Mouse (Mus musculus) cerebellum, adult 9-10 months (tissue): ENCODE measurements around the gene Arpc5.
"Not testable (repeated sequence)": the region's sequence is repeated elsewhere in the genome, so short reads cannot be mapped to it uniquely, and the experiment has no call there.

ENCODE experiments used
- DNase-seq: peaks from one replicate; pipeline ENCODE4 v3.0.0; 2022

Gene Arpc5

DNA sequence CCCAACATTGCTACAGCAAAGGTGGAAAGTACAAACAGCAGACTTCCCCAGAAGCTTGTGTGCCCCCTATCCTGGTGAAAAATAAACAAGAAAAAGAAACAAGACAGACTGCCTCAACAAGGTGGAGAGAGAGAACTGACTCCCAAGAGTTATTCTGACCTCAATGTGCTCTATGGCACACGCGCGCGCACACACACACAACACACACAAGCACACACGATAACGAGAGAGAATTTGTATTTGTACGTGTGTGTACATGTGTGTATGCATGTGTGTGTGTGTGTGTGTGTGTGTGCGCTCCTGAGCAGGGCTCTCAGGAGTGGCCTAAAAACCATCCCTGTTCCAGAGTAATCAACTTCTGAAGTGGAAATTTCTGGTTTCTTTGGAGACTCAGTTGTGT, 18.3 kb downstream of the Arpc5 start:
- DNase-seq, result no peak

DNA sequence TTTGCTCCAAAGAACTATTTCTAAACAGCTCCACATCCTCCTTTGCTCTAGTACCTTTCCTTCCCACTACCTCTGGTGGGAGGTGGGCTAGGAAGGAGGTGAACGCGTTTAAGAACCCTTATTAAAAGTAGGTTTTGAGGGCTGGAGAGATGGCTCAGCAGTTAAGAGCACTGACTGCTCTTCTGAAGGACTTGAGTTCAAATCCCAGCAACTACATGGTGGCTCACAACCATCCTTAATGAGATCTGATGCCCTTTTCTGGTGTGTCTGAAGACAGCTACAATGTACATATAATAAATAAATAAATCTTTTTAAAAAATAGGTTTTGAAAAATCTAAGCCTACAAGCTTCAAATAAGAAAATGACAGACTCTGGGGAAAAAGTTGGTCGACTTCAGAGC, 19.1 kb downstream of the Arpc5 start:
- not testable (repeated sequence) for DNase-seq

DNA sequence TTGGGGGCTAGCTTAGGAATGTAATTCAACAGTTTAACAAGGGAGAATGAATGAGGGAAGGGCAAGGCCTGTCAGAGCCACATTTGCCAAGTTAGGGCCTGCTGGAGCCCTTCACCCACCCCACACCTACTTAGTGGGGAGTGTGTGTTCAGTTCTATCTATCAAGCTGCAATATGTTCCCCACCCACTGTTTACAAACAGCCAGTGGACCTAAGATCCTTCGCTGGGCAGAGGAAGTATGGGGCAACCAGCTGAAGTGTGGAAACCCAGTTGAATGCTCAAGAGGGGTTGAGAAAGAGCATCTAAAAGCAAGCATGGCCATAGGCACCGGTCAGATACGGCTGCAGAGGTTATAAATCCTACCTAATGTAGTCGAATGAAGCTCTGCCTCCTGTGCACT, 20.6 kb downstream of the Arpc5 start:
- no peak for DNase-seq

DNA sequence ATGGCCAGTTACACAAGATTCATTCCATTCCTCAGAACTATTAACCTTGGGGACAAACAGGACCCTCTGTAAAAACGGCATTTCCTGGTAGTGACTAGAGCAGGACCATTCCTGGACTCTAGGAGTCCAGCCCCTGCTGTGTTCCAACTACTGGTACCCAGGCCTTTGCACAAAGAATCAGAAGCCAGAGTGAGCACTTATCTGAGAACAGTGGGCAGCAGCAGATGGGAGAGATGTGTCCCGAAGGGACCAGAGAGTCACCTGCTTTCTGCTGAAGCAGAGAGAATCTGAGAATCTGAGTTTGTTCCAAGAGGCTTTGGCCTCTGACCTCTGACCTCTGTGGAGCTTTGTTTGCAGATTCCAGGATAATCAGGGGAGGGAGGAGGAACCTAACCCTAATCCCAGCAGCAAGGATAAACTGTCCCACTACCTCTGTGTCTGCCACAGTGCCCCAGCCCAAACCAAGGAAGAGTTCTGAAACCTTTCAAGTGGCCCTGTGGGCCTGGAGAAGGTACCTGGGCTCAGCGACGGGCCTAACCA, 21.8 kb downstream of the Arpc5 start:
- no peak for DNase-seq

DNA sequence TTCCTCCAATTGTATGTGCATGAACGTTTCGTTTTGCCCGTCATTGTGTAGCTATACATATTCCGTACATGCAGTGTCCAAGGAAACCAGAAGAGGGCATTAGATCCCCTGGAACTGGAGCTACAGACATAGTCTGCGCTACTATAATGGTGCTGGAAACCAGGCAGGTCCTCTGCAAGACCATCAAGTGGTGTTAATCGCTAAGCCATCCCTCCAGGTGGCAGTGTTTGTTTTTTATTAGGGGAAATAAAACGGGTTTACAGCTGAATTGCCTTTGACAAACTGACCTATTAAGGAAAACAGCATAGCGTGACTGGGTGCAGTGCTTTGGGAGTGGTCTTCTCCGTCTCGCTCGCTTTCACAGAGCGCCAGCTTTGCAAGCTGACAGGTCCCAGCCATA, 23.9 kb downstream of the Arpc5 start:
- peak; percentile 11 for DNase-seq

DNA sequence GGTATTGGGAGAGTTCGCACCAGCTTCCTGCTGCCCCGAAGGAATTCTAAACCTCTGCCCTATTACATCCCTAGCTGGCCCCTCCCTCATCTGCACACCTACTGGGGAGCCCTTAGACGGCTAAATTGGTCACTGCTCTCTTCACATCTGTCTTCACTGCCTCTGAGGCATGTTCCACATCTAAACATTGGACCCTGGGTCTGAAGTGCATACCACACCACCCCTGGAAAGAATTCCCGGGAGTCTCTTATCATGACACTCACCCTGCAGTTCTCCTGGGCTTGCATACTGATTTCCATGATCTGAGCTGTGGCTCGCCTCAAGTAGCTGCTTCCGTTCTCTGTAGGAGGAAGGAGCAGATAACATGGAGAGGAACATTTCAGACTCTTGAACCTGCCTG, 24.5 kb downstream of the Arpc5 start:
- DNase-seq, result no peak

DNA sequence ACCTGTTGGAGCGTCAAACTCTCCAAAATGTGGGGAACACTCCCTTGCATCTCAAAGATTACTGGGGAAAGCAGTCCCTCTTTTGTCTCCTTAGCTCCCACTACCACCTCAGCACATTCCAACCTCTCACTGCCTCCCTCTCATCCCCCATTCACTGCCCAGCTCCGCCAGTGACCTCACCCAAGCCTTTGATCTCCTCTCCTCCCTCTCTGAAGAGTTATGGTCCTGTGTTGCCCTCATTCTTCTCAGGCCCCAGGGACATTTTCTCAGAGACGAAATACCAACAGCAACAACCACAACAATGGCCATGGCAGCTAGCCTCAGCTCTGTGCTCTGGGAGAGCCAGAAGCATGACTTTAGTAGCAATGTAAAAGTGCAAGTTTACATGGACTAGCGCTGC, 24.9 kb downstream of the Arpc5 start:
- no peak for DNase-seq

DNA sequence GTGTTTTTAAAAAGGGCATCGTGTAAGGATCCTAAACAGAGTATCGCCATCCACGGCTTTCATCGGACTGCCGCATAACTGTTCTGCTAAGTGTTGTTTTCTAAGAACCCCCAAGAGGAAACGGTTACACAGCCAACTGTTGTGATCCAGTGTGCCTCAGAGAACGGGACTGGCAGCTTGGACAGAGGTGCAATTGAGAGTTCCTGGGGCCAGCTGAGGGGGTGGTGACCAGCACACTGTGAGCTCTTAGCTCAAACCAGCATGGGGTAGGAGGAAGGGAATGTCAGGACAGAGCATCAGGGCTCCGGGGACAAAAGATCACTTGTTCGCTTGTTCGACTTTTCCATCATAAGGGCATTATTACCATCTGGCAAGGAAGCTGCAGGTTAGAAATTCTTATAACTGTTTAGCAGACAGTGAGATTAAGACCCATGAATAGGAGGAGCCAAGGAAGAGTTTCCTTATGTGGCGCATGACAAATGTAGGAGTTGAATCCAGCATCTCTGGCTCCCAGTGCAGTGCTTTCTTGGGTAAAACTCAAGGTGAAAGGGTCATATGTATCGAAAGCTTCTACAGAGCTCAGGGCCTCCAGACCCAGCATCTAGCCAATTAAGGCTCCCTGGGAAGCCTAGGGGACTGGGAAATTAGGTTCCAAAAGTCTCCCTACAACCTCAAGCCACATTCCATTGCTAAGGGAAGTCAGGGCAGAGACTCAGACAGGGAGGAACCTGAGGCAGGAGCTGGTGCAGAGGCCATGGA, 26.6 kb downstream of the Arpc5 start:
- DNase-seq, result peak; percentile 20

DNA sequence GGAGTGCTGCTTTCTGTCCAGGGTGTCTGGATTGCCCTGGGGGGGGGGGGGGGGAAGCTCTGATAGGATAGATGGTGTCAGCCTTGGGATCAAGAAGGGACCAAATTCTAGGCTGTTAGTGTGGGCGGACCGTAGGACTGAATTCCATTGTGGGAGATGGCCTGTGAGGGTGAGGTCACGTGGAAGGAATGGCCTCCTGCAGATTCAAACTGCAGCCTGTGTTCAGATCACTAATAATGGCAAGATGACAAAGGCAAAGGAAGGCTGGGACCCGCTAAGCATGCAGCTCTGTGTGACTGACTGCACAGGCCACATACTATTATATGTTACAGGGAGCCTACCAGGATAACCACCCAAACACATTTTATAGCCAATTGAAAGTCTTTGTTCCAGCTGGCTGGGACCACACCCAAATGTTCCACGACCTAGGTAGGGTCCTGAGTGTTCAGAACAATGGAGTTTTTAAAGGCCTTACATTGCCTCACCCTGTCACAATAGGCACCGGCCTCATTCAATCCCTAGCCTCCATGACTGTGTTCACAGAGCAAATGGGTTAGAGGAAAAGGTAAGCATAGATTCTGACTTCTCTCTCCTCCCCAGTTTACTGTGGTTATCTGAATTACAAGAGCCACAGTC, 27.3 kb downstream of the Arpc5 start:
- no peak for DNase-seq

DNA sequence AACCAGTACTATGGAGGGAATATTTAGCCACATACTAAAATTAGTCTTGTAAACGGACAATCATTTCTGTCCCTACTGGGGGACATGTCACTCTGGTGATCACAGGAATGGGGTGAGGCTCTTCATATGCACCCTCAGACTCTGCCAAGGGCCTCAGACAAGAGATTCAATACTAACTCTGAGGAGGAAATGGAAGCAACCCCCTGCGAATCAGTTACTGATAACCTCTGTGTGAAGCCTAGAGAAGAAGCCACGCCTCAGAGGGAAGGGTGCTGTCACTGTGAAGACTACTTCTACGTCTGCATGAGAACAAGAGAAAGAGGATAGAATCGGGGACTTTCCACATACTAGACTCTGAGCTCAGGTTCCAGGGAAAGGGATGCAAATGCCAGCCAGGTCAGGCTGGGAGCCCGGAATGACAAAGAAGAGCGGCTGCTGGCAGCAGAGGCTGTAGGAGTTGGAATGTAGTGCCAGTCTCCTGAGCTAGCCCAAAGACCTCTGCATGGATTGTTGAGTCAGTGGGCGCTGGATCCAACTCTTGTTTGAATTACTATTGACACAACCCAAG, 29.4 kb downstream of the Arpc5 start:
- no peak for DNase-seq

DNA sequence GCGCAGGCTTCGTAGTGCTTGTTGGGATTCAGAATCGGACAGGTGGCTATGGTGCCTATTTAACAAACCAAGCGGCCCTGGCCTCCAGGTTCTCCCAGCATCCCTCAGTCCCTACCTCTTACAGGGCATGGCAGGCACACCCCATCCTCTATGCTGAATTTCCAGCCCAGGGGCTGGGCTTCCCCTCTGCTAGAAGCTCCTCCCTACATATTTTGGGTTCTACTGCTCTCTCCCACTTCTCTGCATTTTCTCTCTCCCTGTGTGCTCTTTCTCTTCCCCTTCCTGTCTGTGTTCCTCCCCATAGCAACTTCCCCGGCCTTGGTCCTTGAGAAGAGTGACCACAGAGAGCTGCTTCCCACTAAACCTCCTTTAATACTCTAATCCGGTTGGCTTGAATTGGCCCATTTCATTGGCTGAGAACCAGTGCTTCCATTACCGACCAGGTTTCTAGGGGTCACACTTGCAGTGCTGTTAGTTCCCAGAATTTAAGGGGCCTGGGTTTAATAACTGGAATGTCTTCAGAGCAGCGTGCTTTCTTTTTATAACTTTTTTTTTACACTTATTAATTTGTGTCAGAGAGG, 30.4 kb downstream of the Arpc5 start:
- no peak for DNase-seq

DNA sequence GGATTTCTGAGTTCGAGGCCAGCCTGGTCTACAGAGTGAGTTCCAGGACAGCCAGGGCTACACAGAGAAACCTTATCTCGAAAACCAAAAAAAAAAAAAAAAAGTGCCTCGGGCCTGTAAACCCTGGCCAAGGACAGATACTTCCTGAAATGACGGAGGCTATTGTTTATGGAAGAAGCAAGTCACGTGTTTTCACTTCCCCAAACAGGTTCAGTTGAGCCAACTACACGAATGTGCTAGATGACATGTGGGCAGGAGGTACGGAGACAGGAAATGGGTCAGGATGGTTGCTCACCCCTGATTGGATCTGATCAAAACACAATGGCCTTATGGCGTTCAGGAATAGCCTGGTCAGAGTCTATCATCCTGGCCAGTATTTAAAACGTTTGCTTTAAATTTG, 31.8 kb downstream of the Arpc5 start:
- DNase-seq, result no peak

DNA sequence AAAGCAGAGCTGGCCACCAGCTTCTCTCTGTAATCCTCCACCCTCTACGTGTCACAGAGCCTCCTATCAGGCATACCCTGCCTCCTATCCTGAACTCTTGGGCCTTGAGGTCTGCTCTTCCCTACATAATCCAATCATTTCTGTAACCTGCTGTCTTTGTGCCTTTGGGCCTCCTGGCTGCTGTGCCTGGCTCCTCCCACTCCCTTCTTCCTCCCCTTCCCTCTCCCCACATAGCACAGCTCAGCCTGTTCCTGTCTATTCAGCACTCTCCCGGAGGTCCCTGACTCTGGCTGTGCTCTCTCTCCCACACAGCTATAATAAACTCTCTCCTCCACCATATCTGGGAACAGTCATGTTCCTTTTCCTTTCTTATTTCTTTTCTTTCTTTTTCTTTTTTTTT, 33.6 kb downstream of the Arpc5 start, which contains the start of gene Ncf2:
Gene Ncf2, plus strand, starts transcription at position 298 of the 400 bp plus-strand sequence.
- DNase-seq, result no peak

DNA sequence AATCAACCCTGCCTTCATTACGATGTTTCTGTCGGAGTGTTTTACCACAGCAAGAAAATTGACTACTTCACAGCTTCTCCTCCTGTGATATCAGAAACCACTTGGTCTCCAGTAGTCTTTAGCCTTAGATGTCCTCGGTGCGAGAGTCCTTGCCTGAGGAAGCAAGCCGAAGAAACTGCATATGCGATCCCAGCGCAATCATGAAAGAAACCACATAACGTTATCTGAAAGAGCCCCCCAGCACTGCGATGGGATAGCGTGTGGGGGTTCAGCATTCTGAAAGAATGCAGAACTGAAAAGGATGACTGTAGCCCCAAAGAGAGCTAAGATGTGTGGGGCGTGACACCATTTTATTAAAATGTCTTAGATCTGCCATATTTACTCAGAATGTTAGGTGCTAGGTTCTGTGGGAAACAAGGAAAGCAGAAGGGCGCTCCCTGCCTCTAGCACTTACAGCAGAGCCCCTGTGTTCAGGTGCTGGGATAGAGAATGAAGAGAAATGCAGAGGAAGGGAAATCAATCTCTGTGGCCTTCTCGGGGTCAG, 34.4 kb downstream of the Arpc5 start:
- no peak for DNase-seq

DNA sequence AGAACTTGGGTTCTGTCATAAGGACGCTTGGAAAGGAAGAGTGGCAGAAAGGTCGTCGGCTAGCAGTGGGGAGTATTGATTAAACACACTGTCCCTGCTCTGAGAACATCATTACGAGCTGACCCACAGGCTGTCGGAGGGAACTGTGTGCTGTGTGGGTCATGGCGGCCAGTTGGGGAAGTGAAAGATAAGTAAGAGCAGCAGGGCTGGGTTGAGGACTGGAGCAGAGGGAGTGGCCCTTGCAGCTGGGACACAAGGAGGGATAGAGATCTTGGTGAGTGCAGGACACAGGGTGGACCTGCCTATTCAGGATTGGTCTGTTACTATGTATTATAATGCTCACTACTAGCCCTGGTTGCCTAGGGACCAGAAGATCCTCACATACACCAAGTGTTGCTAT, 38.6 kb downstream of the Arpc5 start:
- DNase-seq, result no peak

DNA sequence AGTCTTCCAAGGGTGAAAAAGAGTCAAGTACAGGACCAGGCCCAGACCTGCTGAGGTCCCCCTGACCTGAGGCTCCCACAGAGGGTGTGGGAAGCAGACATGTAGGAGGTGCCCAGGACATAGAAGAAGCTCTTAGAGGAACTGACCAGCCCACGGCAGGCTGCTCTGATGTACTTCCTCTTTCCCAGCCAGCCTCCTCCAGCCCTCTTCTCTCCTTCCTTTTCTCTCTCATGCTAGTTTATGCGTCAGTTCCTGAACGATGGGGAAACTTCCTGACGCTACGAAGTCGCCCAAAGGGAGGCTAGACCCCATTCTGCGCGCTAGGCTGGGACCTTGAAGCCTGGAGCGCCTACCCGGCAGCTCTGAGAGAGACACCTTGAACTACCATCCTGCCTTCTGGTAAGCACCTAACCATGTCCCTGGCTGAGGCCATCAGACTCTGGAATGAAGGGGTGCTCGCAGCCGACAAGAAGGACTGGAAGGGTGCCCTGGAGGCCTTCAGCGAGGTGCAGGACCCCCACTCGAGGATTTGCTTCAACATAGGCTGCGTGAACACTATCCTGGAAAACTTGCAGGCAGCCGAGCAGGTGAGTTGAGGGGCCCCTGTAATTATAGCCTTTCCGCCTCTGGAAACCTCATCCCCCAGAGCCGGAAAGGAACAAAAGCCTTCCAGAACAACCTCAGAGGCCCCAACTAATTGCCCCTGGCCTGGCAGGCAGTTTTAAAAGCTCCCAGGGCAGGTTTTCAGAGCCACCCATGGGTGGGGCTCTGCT, 41.5 kb downstream of the Arpc5 start:
- DNase-seq, result no peak

DNA sequence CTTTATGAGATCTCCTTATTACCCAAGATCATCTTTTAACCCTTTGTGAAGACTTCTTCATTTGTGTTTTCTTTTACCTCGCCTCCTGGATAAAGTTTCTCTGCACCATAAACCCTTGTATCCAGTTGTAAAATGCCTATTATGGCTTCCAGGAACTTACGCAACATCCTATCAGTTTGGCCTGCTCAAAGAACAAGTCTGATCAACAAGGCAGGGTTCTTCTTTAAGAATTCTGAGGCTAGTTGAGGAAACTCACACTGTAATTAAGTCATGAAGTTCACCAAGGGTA, 42.0 kb downstream of the Arpc5 start:
- no peak for DNase-seq

DNA sequence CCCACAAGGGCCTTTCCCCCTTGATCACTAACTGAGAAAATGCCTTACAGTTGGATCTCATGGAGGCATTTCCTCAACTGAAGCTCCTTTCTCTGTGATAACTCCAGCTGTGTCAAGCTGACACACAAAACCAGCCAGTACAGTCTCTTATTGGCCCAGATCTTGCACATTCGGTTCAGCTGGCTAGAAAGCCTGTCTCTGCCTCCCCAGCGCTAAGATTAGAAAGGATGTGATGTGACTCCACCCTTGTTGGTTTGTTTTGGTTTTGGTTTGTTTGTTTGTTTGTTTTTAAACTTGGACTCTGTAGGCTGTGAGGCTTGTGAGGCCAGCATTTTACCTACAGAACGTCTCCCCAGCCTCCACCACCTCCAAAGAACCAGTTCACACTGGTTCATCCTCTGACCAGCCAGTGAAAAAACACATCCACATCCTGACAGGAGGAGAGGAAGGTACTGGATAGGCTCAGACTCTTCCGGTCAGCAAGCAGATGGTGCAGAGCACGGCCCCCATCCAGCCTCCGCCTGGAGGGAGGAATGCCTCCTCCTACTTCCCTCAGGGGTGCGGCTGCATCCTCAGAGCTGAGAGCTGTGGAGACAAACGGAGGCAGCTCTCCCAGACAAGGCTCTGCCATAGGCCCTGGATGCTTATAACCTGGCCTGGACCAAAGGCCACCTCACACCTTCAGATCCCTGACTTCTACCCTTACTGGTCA, 43.4 kb downstream of the Arpc5 start:
- no peak for DNase-seq

DNA sequence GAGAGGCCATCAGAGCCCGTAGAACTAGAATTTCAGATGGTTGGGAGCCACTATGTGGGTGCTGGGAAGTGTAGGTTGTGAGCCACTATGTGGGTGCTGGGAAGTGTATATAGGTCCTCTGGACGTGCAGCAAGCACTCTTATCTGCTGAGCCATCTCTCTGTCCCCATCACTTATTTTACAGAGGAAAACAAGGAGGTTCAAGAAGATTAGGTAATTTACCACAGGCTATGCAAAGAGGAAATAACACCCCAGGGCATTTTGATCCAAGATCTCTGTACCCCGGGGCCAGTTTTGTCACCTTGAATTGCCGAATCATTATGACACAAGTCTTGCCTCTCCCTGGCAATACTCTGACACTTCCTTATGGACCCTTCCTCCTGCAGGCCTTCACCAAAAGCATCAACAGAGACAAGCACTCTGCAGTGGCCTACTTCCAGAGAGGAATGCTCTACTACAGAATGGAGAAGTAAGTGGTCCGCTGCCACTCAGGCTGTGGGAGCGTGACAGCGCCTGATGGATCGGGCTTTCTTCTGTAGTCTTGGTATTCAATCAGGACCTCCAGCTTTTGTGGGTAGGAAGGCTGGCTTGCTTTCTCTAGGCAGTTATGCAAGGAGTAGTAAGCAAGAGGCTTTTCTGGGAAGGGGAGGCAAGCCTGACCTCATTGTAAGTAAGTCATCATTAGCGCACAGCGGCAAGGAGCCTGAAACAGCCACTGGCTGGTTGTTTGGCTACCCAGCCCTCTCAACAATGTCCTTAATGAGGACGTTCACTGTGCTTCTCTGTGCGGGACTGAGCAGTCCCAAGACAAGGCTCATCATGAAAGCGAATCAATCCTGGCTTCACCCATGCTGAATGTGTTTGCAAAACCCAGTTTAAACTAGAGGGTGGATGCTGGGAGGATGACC, 44.4 kb downstream of the Arpc5 start:
- DNase-seq, result no peak

DNA sequence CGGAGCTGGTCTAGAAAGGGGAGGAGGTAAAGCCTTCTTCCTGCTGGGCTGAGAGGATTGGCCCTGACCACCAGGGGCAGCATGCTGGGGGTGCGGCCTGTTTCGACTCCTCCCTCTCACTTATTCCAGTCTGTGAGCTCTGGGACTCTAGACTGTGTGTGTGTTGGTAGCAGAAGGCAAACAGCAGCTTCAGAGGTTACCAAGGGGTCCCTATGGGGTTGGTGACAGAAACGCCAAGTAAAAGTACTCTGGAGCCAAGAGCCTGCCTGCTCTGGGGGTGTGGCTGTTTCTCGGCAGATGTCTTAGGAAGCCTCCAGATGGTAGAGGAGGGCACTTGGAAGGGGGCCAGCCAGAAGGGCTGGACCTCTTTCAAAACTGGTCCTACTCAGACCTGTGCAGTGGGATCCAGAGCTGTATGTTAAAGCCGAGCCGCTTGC, 48.9 kb downstream of the Arpc5 start:
- no peak for DNase-seq
